Mouse (Mus musculus): Measurements from ENCODE around the gene Upk3a.
"Not testable (repeated sequence)": the region's sequence is repeated elsewhere in the genome, so short reads cannot be mapped to it uniquely, and the experiment has no call there.

Gene Upk3a

GRCm38 (mm10) chr15:85000984-85001982 lies 15.7 kb upstream of the Upk3a start:
- DNase-seq (ENCODE audit: low spot score): peak; percentile 79

- no peak for DNase-seq (ENCODE audit: low spot score)
These were observed 7.3 kb upstream of the Upk3a start for GRCm38 (mm10) chr15:85009666-85010065.

- no peak for DNase-seq (ENCODE audit: low spot score)
These were observed 4.9 kb upstream of the Upk3a start for GRCm38 (mm10) chr15:85011895-85012661.

GRCm38 (mm10) chr15:85012662-85013054 lies 4.3 kb upstream of the Upk3a start:
- no peak for DNase-seq (ENCODE audit: low spot score)

GRCm38 (mm10) chr15:85015771-85016170 lies 1.2 kb upstream of the Upk3a start:
- no peak for DNase-seq (ENCODE audit: low spot score)

- no peak for DNase-seq (ENCODE audit: low spot score)
These were observed 5.3 kb downstream of the Upk3a start for GRCm38 (mm10) chr15:85022211-85022610.

GRCm38 (mm10) chr15:85026197-85026596 lies 9.3 kb downstream of the Upk3a start:
- DNase-seq (ENCODE audit: low spot score): no peak

- no peak for DNase-seq (ENCODE audit: low spot score)
These were observed 10.8 kb downstream of the Upk3a start for GRCm38 (mm10) chr15:85027740-85028139.

- DNase-seq (ENCODE audit: low spot score): not testable (repeated sequence)
These were observed 11.7 kb downstream of the Upk3a start, which contains the start of gene Fam118a for GRCm38 (mm10) chr15:85028648-85029047. Fam118a (plus strand) TSS chr15:85028948.

GRCm38 (mm10) chr15:85030643-85031042 lies 13.7 kb downstream of the Upk3a start:
- DNase-seq (ENCODE audit: low spot score): not testable (repeated sequence)

- no peak for DNase-seq (ENCODE audit: low spot score)
These were observed 14.9 kb downstream of the Upk3a start for GRCm38 (mm10) chr15:85031866-85032265.

- DNase-seq (ENCODE audit: low spot score): not testable (repeated sequence)
These were observed 17.0 kb downstream of the Upk3a start for GRCm38 (mm10) chr15:85033916-85034315.

GRCm38 (mm10) chr15:85036566-85037342 lies 19.8 kb downstream of the Upk3a start:
- peak; percentile 98 for DNase-seq (ENCODE audit: low spot score)

GRCm38 (mm10) chr15:85037343-85037690 lies 20.4 kb downstream of the Upk3a start:
- DNase-seq (ENCODE audit: low spot score): no peak

- no peak for DNase-seq (ENCODE audit: low spot score)
These were observed 24.7 kb downstream of the Upk3a start for GRCm38 (mm10) chr15:85041546-85042225.

GRCm38 (mm10) chr15:85042361-85042954 lies 25.5 kb downstream of the Upk3a start:
- peak; percentile 67 for DNase-seq (ENCODE audit: low spot score)

- no peak for DNase-seq (ENCODE audit: low spot score)
These were observed 26.2 kb downstream of the Upk3a start for GRCm38 (mm10) chr15:85043116-85043515.

GRCm38 (mm10) chr15:85043761-85044160 lies 26.8 kb downstream of the Upk3a start:
- DNase-seq (ENCODE audit: low spot score): no peak

- DNase-seq (ENCODE audit: low spot score): no peak
These were observed 29.4 kb downstream of the Upk3a start for GRCm38 (mm10) chr15:85046230-85046950.

- no peak for DNase-seq (ENCODE audit: low spot score)
These were observed 30.9 kb downstream of the Upk3a start for GRCm38 (mm10) chr15:85047865-85048264.

Measured in ovary, postnatal 14 days (tissue).